Mouse (Mus musculus) heart, adult 2 months (tissue): ENCODE results near the gene Lsmem1.

Source experiments
- CTCF ChIP-seq: fragments of 200-600 bp; IDR thresholded peaks from 2 replicates; pipeline ENCODE4 v1.8.1; 2022; ENCODE audit warnings: antibody characterized with exemption, mild to moderate bottlenecking, moderate library complexity
- POLR2A ChIP-seq: fragments of 200-500 bp; IDR thresholded peaks from 2 replicates; pipeline ENCODE4 v1.6.1; 2011; ENCODE audit warnings: mild to moderate bottlenecking, low read depth, low read length, control low read depth; ENCODE audit not compliant: insufficient read depth

DNA sequence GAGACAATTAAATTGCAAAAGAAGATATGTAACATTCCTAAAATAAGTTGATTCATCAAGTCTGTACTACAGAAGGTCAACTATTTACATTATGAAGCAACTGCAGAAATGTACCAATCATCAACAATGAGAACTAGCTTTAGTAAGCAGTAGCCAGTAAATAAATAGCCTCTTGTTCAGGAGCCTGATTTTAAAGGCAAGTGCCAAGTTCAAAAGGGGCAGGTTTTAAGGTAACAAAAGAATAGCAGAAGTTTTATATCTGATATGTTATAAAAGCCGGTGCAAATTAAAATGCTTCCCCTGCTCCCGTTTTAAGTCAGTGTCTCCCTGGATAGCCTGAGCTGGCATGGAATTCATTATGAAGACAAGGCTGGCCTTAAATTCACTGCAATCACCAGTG lies 18.5 kb upstream of the Lsmem1 start:
- TF ChIP-seq POLR2A (no peak), CTCF (no peak)
